Mouse (Mus musculus) liver, embryonic 14.5 days (tissue): Measurements from ENCODE around the gene Gm17657. TPM values are rescaled to one million over a fixed set of nuclear protein-coding genes. Genes with fewer than 3 reads are reported as not detected.

ENCODE experiments used
- ATAC-seq: fragments of 200-750 bp; cut with Nextera tagmentation; 2 replicates; pipeline ENCODE4 v1.8.0; 2017; ENCODE audit warnings: moderate number of reproducible peaks, mild to moderate bottlenecking, moderate library complexity; ENCODE audit not compliant: insufficient read depth
- DNase-seq, 3 experiments: peaks; one replicate each; pipeline ENCODE4 v3.0.0-alpha.2; 2012 to 2013; ENCODE audit warnings: low read depth in 3 of 3, low spot score in 3 of 3
- H3K27ac ChIP-seq: fragments of 300-500 bp; sonication (generic); 2 replicates; pipeline ENCODE4 v1.5.1; 2014; ENCODE audit warnings: moderate library complexity, mild to moderate bottlenecking, control low read depth, inconsistent platforms
- H3K27me3 ChIP-seq: fragments of 300-500 bp; sonication (generic); 2 replicates; pipeline ENCODE4 v1.6.1; 2014; ENCODE audit warnings: mild to moderate bottlenecking, low read length, moderate library complexity; ENCODE audit not compliant: control insufficient read depth, insufficient read depth
- H3K36me3 ChIP-seq: fragments of 300-500 bp; sonication (generic); replicated peaks from 2 replicates; pipeline ENCODE4 v1.6.1; 2014; ENCODE audit warnings: low read depth; ENCODE audit not compliant: control insufficient read depth, insufficient read depth
- H3K4me1 ChIP-seq, 2 experiments: fragments of 200-500 bp in 1 of 2; fragments of 300-500 bp in 1 of 2; sonication (generic) in 1 of 2; replicated peaks; 2 replicates each; pipeline ENCODE4 v1.6.1; 2012 to 2014; ENCODE audit warnings: antibody characterized with exemption in 1 of 2, inconsistent platforms in 1 of 2, low read length in 1 of 2; ENCODE audit not compliant: control insufficient read depth in 2 of 2, insufficient read depth in 2 of 2
- H3K4me2 ChIP-seq: fragments of 300-500 bp; sonication (generic); 2 replicates; pipeline ENCODE4 v1.6.1; 2014; ENCODE audit warnings: low read depth, mild to moderate bottlenecking, control low read depth, moderate library complexity
- H3K4me3 ChIP-seq, 2 experiments: fragments of 200-500 bp in 1 of 2; fragments of 300-500 bp in 1 of 2; sonication (generic) in 1 of 2; 2 replicates each; pipeline ENCODE4 v1.5.1; 2012 to 2014; ENCODE audit warnings: low read depth in 2 of 2, low read length in 2 of 2, mild to moderate bottlenecking in 2 of 2, control low read depth in 1 of 2, inconsistent platforms in 1 of 2, moderate library complexity in 1 of 2; ENCODE audit not compliant: insufficient read depth in 1 of 2
- H3K9ac ChIP-seq: fragments of 300-500 bp; sonication (generic); replicated peaks from 2 replicates; pipeline ENCODE4 v1.6.1; 2014; ENCODE audit warnings: mild to moderate bottlenecking, control low read depth, moderate library complexity
- H3K9me3 ChIP-seq: fragments of 300-500 bp; sonication (generic); 2 replicates; pipeline ENCODE4 v1.6.1; 2016; ENCODE audit warnings: low read length, mixed read lengths; ENCODE audit not compliant: control insufficient read depth
- CTCF ChIP-seq: IDR thresholded peaks from 2 replicates; pipeline ENCODE4 v1.5.1; 2016; ENCODE audit warnings: antibody characterized with exemption, low read depth, control low read depth
- EP300 ChIP-seq: IDR thresholded peaks from 2 replicates; pipeline ENCODE4 v1.6.1; 2016; ENCODE audit warnings: antibody characterized with exemption, low read depth
- WGBS: fragments of 180-500 bp; shearing (Covaris S2); extraction: QIAGEN DNeasy Blood & Tissue Kit; methylation state at CpG from one replicate; pipeline ENCODE4 v1.1.7; 2014; ENCODE audit not compliant: insufficient replicate concordance; 5-methylcytosine and 5-hydroxymethylcytosine counted together
- polyA plus RNA-seq, 2 experiments: library from polyadenylated mRNA; depleted of rRNA in 1 of 2; stranded (reverse) in 1 of 2; unstranded in 1 of 2; fragments of >200 nt; fragmentation: Nextera tagmentation in 1 of 2; extraction: Ambion mirVana in 1 of 2; gene quantifications; 2 replicates each; pipeline versions ENCODE4 v1.2.1 to v1.2.3; 2012 to 2014

The Gm17657 gene
- polyA plus RNA-seq, 2 experiments: not detected

DNA sequence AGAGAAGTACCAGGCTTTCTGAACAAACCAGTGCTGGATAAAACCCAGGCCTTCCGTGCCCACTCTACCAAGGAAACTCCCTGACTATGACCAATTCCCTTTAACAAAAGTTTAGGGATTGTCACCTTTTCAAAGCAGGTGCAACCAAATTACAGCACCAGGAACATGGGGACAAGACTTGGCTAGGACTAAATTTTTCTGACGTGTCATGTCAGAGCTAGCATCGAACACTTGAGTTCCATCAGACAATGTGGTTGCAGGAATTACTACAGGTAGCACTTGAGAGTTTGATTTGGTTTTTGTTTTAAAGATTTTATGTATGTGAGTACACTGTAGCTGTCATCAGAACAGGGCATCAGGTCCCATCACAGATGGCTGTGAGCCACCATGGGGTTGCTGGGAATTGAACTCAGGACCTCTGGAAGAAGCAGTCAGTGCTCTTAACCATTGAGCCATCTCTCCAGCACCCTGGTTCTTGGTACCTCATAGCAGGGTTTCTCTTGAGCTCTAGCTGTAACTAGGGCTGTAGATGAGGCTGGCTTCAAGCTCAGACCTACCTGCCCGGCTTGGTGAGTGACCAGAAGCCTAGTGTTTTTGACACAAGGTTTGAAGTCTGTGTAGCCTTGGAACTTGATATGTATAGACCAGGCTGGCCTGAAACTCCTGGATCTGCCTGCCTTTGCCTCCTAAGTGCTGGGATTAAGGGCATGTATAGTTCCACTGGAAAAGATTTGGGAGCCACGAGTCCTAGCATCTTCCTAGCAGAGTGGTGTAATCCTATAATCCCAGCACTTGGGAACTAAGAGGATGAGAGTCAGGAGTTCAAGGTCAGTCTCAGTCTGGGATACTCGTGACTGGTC, 53.0 kb downstream of the Gm17657 start:
- DNase-seq (no peak), ATAC-seq (no peak)
- Histone ChIP-seq H3K36me3 (peaks cover 51% of the 10 kb centered on the region), H3K9me3 (no peaks in the 10 kb centered on the region), H3K4me2 (peak overlapping the region; percentile 32), H3K27ac (peak overlapping the region; percentile 92), H3K27me3 (no peaks in the 10 kb centered on the region), H3K4me1 (peaks cover 51 to 65% of the 10 kb centered on the region in 2 experiments), H3K9ac (peak overlapping the region; percentile 15), H3K4me3 (peak overlapping the region in 1 of 2 experiments; percentile 13; a peak in 2 of 4 replicates)
- TF ChIP-seq EP300 (0 out of 2 replicates have a peak, but pooled peaks have one; percentile 29), CTCF (no peak)
- 72% methylated on average over 6 of the region's 6 CpGs for WGBS

DNA sequence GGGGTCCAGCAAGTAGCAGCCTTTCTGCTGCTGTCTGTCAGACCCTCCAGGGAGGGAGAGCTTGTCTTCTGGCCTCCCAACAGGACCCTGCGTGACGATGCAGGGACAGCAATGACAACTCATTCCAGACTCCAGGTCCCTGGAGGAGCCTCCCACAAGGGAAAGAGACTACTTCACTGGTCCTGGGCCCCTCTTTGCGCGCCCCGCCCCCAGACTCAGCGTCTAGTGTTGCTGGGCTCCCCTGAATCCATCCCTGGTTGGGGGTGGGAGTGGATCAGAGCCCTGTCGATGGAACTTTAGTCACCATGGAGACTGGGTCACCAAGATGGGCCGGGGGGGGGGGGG, 54.7 kb downstream of the Gm17657 start:
- H3K27me3 ChIP-seq: no peaks in the 10 kb centered on the region
- peak overlapping the region; percentile 89 to 90 for H3K4me3 ChIP-seq
- TF ChIP-seq EP300 (no peak), CTCF (no peak)
- H3K27ac ChIP-seq: peak overlapping the region; percentile 85
- H3K9me3 ChIP-seq: no peaks in the 10 kb centered on the region
- ATAC-seq: no peak
- peaks cover 53% of the 10 kb centered on the region for H3K36me3 ChIP-seq
- WGBS: 58% methylated on average over 7 of the region's 8 CpGs
- DNase-seq: no peak
- peaks cover 35 to 49% of the 10 kb centered on the region in 2 experiments for H3K4me1 ChIP-seq
- H3K4me2 ChIP-seq: peak overlapping the region; percentile 89
- peak overlapping the region; percentile 100 for H3K9ac ChIP-seq

DNA sequence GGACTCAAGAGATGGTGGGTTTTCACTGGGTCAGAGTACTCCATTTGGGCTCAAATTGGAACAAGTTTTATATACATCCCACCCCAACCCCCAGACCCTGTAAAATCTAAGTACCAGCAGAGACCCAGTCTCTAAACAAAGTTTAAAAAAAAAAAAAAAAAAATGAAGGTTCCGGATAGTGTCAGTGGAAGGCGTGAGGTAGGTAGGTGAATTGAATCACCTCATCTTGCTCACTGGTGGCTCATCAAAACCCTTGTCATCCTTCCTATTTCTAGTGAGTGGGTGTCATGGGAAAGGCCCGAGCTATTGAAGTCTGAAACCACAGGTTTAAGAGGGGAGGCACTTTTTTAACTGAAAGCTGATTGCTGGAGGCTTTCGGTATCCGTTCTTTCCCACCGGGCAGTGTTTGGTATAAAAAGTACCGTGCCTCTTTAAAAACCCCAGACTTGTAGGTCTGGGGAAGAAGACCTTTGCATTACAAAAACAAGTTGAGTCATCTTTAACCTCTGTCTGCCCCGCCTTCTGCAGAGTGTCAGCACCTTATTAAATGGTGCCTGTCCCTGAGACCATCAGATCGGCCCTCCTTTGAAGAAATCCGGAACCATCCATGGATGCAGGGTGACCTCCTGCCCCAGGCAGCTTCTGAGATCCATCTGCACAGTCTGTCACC, 55.2 kb downstream of the Gm17657 start:
- H3K4me1 ChIP-seq: peaks cover 31 to 47% of the 10 kb centered on the region in 2 experiments
- H3K27ac ChIP-seq: peak overlapping the region; percentile 85
- H3K9ac ChIP-seq: peak overlapping the region; percentile 100
- no peaks in the 10 kb centered on the region for H3K27me3 ChIP-seq
- peaks cover 53% of the 10 kb centered on the region for H3K36me3 ChIP-seq
- H3K9me3 ChIP-seq: no peaks in the 10 kb centered on the region
- 58% methylated on average over 10 of the region's 10 CpGs for WGBS
- peak overlapping the region; percentile 89 to 90 for H3K4me3 ChIP-seq
- H3K4me2 ChIP-seq: peak overlapping the region; percentile 89
- no peak for TF ChIP-seq CTCF
- no peak for TF ChIP-seq EP300
- DNase-seq (no peak), ATAC-seq (no peak)

DNA sequence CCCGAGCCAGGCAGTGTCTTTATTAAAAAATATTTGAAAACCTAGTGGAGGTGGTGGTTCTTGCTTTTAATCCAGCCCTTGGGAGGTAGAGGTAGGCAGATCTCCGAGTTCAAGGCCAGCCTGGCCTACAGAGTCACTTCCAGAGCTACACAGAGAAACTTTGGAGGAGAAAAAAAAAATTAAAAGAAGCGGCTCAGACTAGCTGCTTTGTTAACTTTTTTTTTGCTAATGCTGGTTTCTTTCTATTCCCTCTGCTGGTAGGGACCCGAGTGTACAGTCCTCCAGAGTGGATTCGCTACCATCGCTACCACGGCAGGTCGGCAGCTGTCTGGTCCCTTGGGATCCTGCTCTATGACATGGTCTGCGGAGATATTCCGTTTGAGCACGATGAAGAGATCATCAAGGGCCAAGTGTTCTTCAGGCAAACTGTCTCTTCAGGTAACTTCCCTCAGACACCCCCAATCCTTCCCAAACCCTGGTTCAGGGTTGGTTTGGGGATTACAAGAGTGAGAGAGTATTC, 55.9 kb downstream of the Gm17657 start:
- H3K36me3 ChIP-seq: peaks cover 53% of the 10 kb centered on the region
- 63% methylated on average over 11 of the region's 11 CpGs for WGBS
- DNase-seq (no peak), ATAC-seq (no peak)
- peak overlapping the region; percentile 85 for H3K27ac ChIP-seq
- no peak for TF ChIP-seq EP300
- no peak for TF ChIP-seq CTCF
- peak overlapping the region; percentile 89 to 90 for H3K4me3 ChIP-seq
- no peaks in the 10 kb centered on the region for H3K9me3 ChIP-seq
- H3K9ac ChIP-seq: peak overlapping the region; percentile 100
- H3K4me1 ChIP-seq: peaks cover 28 to 48% of the 10 kb centered on the region in 2 experiments
- H3K4me2 ChIP-seq: peak overlapping the region; percentile 89
- H3K27me3 ChIP-seq: no peaks in the 10 kb centered on the region
